Mouse (Mus musculus): Measurements from ENCODE around the gene Dnah2. TPM values are rescaled to one million over a fixed set of nuclear protein-coding genes. Genes with fewer than 3 reads are reported as not detected.

Dnah2 gene
- polyA plus RNA-seq, 1 experiment from 2014 or later, result 1.7 TPM

DNA sequence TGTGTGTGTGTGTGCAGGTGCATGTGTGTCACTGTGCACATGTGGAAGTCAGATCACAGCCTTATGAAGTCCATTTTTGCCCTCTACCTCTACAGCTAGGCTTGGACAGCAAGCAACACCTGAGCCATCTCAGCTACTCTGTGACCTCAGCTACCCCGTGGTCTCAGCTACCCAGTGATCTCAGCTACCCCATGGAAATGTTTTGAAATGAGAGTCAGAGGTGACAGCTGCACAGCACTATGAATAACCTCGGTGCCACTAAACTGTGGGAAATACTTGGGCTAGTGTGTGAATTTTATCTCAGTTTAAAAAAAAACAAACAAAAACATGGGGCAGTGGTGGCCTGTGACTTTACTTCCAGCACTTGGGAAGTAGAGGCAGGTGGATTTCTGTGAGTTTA, 58.0 kb downstream of the Dnah2 start:
- Histone ChIP-seq H3K4me1 (no peaks in the 10 kb centered on the region), H3K9me3 (replicated peaks) (peaks cover 4% of the 10 kb centered on the region; the same call in 1 of the 2 replicates), H3K4me3 (no peak overlapping the region), H3K4me2 (no peak overlapping the region), H3K36me3 (ENCODE audit: poor library complexity, severe bottlenecking) (no peaks in the 10 kb centered on the region), H3K9ac (no peak overlapping the region), H3K27me3 (no peaks in the 10 kb centered on the region), H3K27ac (no peak overlapping the region)
- ATAC-seq, result no peak
- WGBS, result 86% methylated on average over 2 of the region's 2 CpGs

DNA sequence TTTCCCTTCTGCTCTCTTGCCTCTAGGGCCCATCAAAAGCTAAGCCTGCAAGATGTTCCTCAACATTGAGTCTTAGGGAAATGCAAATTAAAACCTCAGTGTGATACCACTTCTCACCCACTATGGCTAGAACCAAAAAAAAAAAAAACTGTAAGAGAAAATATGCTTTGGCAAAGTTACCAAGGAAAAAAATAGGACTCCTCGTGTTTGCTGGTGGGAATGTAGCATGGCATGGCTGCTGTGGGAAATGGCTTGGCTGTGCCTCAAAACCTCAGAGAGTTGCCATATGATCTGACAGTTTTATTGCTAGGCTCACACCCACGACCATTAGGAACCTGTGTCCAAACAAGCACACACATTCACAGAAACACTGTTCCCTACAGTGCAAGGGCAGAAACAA, 61.4 kb downstream of the Dnah2 start:
- no peaks in the 10 kb centered on the region for H3K27me3 ChIP-seq
- WGBS, result 92% methylated on average over 2 of the region's 2 CpGs
- H3K27ac ChIP-seq, result no peak overlapping the region
- H3K4me1 ChIP-seq, result no peaks in the 10 kb centered on the region
- no peaks in the 10 kb centered on the region for H3K36me3 ChIP-seq (ENCODE audit: poor library complexity, severe bottlenecking)
- H3K9me3 ChIP-seq (replicated peaks), result peaks cover 4% of the 10 kb centered on the region; the same call in 1 of the 2 replicates
- no peak overlapping the region for H3K4me3 ChIP-seq
- ATAC-seq, result no peak
- no peak overlapping the region for H3K4me2 ChIP-seq
- no peak overlapping the region for H3K9ac ChIP-seq

GRCm38 (mm10) chr11:69477645-69478044, 71.3 kb downstream of the Dnah2 start:
- no peak for ATAC-seq
- H3K9me3 ChIP-seq (replicated peaks), result no peaks in the 10 kb centered on the region
- no peaks in the 10 kb centered on the region for H3K4me1 ChIP-seq
- H3K27me3 ChIP-seq, result no peaks in the 10 kb centered on the region
- 90% methylated on average over 8 of the region's 8 CpGs for WGBS
- no peak overlapping the region for H3K4me3 ChIP-seq
- H3K9ac ChIP-seq, result no peak overlapping the region
- H3K4me2 ChIP-seq, result no peak overlapping the region
- H3K36me3 ChIP-seq (ENCODE audit: poor library complexity, severe bottlenecking), result no peaks in the 10 kb centered on the region
- H3K27ac ChIP-seq, result no peak overlapping the region

DNA sequence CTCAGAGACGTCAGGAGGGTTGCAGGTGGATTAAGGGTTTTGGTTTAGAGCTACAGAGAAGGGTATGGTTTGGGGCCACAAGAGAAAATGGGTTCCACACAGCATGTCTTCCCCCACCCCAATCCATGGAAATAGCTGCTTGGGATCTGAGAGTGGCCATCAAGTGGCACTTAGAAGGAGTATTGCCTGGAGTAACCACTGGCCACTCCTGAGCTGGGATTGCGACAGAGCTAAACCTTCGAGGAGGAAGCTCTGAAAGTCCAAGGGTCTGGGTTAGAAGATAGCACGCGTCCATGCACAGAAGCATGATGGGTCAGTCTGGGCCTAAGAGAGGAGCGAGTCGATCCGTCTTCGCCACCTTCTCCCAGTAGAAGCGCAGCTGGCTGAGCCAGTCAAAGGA, 72.1 kb downstream of the Dnah2 start:
- Histone ChIP-seq H3K36me3 (ENCODE audit: poor library complexity, severe bottlenecking) (no peaks in the 10 kb centered on the region), H3K4me1 (no peaks in the 10 kb centered on the region), H3K27ac (no peak overlapping the region), H3K4me3 (no peak overlapping the region), H3K9ac (no peak overlapping the region), H3K4me2 (no peak overlapping the region), H3K9me3 (replicated peaks) (no peaks in the 10 kb centered on the region), H3K27me3 (no peaks in the 10 kb centered on the region)
- ATAC-seq, result no peak
- 87% methylated on average over 10 of the region's 10 CpGs for WGBS

DNA sequence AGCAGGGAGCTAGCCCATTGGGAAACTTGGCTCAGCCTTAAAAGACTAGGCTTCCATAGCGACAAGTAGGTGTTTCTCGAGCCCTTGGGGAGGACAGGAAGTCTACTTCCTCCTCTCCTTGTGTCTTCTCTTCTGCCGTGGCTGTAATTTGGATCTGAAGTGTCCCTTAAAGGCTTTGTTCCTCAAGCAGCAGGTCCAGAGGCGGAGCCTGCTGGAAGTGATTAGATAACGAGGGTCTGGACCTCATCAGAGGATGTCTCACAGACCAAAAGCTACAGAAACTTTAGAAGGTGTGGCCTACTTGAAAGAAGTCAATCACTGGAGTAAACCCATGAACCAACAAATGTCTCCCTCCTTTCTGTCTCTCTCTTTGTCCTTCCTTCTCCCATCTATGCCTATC, 74.2 kb downstream of the Dnah2 start:
- ATAC-seq, result no peak
- WGBS, result 65% methylated on average over 5 of the region's 5 CpGs
- H3K4me3 ChIP-seq, result no peak overlapping the region
- no peak overlapping the region for H3K27ac ChIP-seq
- no peak overlapping the region for H3K9ac ChIP-seq
- no peaks in the 10 kb centered on the region for H3K27me3 ChIP-seq
- no peaks in the 10 kb centered on the region for H3K36me3 ChIP-seq (ENCODE audit: poor library complexity, severe bottlenecking)
- no peaks in the 10 kb centered on the region for H3K4me1 ChIP-seq
- H3K4me2 ChIP-seq, result no peak overlapping the region
- no peaks in the 10 kb centered on the region for H3K9me3 ChIP-seq (replicated peaks)

DNA sequence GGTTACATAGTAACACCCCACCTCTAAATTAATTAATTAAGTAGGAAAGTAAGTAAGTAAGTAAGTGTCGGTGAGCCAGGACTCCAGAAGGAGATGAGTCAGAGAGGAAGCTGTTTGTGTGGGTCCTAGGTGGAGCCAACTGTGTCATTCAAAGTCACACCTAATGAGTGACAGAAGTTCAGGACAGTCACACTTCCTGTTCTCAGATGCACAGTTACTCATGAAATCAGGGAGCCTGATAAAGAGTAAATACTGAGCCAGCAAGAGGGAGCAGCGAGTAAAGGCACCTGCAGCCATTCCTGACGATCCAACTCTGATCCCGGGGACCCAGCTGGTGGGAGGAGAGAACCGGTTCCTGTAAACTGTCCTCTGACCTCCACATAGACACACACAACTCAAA, 76.2 kb downstream of the Dnah2 start:
- Histone ChIP-seq H3K4me1 (no peaks in the 10 kb centered on the region), H3K4me2 (no peak overlapping the region)
- no peak for ATAC-seq

GRCm38 (mm10) chr11:69471491-69471890, 77.4 kb downstream of the Dnah2 start:
- H3K9ac ChIP-seq, result no peak overlapping the region
- 20% methylated on average over 8 of the region's 8 CpGs for WGBS
- H3K4me2 ChIP-seq, result no peak overlapping the region

More for the DNA sequence above, 76.2 kb downstream of the Dnah2 start:
- 92% methylated on average over 5 of the region's 5 CpGs for WGBS
- Histone ChIP-seq H3K27me3 (no peaks in the 10 kb centered on the region), H3K9me3 (replicated peaks) (no peaks in the 10 kb centered on the region), H3K36me3 (ENCODE audit: poor library complexity, severe bottlenecking) (no peaks in the 10 kb centered on the region), H3K4me3 (no peak overlapping the region), H3K27ac (no peak overlapping the region), H3K9ac (no peak overlapping the region)

DNA sequence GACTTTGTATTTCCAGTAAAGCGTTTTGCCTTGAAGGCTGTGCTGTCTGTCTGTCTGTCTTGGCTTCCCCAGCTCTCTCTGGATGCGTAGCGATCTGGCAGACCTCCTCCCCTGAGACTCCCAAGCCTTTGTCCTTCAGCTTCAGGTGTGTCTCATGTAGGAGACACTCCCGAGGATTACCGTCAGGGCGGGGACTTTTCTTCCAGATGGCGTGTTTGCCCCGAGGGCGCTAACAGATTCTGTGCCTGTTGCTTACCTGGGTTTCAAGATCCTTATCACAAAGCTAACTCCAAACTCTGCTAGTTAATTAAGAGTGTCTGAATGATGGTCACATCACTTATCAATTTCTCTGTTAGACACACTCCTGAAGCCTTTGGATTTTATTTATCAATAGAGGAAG, 79.6 kb downstream of the Dnah2 start:
- ATAC-seq, result no peak
- Histone ChIP-seq H3K27me3 (no peaks in the 10 kb centered on the region), H3K4me3 (no peak overlapping the region), H3K36me3 (ENCODE audit: poor library complexity, severe bottlenecking) (no peaks in the 10 kb centered on the region), H3K4me2 (no peak overlapping the region), H3K9ac (no peak overlapping the region), H3K4me1 (no peaks in the 10 kb centered on the region), H3K9me3 (replicated peaks) (no peaks in the 10 kb centered on the region), H3K27ac (no peak overlapping the region)
- 90% methylated on average over 9 of the region's 9 CpGs for WGBS

More at GRCm38 (mm10) chr11:69471491-69471890, 77.4 kb downstream of the Dnah2 start:
- no peaks in the 10 kb centered on the region for H3K36me3 ChIP-seq (ENCODE audit: poor library complexity, severe bottlenecking)
- H3K4me1 ChIP-seq, result no peaks in the 10 kb centered on the region
- no peak overlapping the region for H3K4me3 ChIP-seq
- H3K27ac ChIP-seq, result no peak overlapping the region
- H3K9me3 ChIP-seq (replicated peaks), result no peaks in the 10 kb centered on the region
- H3K27me3 ChIP-seq, result no peaks in the 10 kb centered on the region
- ATAC-seq, result no peak

DNA sequence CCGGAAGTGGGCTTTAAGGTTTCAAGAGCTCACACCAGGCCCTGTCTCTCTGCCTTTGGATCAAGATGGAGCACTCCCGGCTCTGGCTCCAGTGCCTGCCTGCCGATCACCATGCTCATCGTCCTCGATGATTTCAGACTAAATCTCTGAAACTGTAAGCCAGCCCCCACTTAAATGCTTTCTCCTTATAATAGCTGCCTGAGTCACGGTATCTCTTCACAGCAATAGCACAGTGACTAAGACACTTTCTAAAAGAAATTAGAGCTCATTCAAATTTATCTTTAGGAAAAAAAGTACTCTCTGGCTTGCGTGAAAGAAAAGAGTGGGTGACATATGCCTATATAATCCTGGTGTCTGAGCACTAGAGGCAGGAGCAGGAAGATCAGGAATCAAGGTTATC, 84.9 kb downstream of the Dnah2 start:
- no peak overlapping the region for H3K4me2 ChIP-seq
- no peaks in the 10 kb centered on the region for H3K9me3 ChIP-seq (replicated peaks)
- no peak overlapping the region for H3K4me3 ChIP-seq
- H3K27me3 ChIP-seq, result no peaks in the 10 kb centered on the region
- WGBS, result 95% methylated on average over 7 of the region's 7 CpGs
- H3K36me3 ChIP-seq (ENCODE audit: poor library complexity, severe bottlenecking), result no peaks in the 10 kb centered on the region
- H3K4me1 ChIP-seq, result no peaks in the 10 kb centered on the region
- H3K9ac ChIP-seq, result no peak overlapping the region
- H3K27ac ChIP-seq, result no peak overlapping the region
- ATAC-seq, result no peak

- Histone ChIP-seq H3K9ac (no peak overlapping the region), H3K36me3 (ENCODE audit: poor library complexity, severe bottlenecking) (no peaks in the 10 kb centered on the region), H3K4me2 (no peak overlapping the region), H3K27me3 (no peaks in the 10 kb centered on the region), H3K9me3 (replicated peaks) (no peaks in the 10 kb centered on the region), H3K27ac (no peak overlapping the region), H3K4me3 (no peak overlapping the region), H3K4me1 (peaks cover 8% of the 10 kb centered on the region)
- no peak for ATAC-seq
- 91% methylated on average over 5 of the region's 5 CpGs for WGBS
These were observed 87.3 kb downstream of the Dnah2 start for GRCm38 (mm10) chr11:69461568-69461967.

GRCm38 (mm10) chr11:69459883-69460282, 89.0 kb downstream of the Dnah2 start:
- no peak overlapping the region for H3K4me3 ChIP-seq
- no peak overlapping the region for H3K9ac ChIP-seq
- H3K4me1 ChIP-seq, result peaks cover 9% of the 10 kb centered on the region
- H3K27ac ChIP-seq, result no peak overlapping the region
- no peaks in the 10 kb centered on the region for H3K9me3 ChIP-seq (replicated peaks)
- WGBS, result 85% methylated on average over 4 of the region's 4 CpGs
- no peak overlapping the region for H3K4me2 ChIP-seq
- no peaks in the 10 kb centered on the region for H3K36me3 ChIP-seq (ENCODE audit: poor library complexity, severe bottlenecking)
- no peak for ATAC-seq
- H3K27me3 ChIP-seq, result no peaks in the 10 kb centered on the region

DNA sequence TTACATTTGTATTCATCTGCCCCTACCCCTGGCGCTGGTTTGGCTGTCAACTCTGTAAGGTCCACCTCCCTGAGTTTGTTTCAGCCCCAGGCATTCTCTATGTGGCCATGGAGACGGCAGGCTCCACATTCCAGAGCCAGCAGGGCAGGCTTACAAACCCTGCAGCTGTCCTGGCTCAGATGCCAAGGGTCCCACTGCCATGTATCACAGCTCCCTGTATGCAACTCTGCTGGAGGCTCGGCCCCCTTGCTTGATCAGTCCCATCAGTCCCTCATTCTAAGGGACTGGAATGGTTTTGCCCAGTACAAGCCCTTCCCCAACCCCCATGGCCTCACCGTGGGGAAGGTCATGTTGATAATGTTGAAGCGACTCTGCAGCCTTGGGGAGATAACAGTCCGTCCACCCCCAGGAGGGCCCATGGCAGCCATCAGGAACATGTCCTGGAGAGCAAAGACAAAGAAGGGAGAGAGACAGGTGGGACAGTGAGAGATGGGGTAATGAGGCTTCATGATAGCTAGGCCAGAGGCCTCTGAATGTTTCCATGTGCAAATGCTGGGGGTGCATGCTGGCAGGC, 91.8 kb downstream of the Dnah2 start:
- Histone ChIP-seq H3K4me3 (no peak overlapping the region), H3K4me1 (peaks cover 9% of the 10 kb centered on the region), H3K36me3 (ENCODE audit: poor library complexity, severe bottlenecking) (no peaks in the 10 kb centered on the region), H3K9ac (no peak overlapping the region), H3K27me3 (no peaks in the 10 kb centered on the region), H3K9me3 (replicated peaks) (no peaks in the 10 kb centered on the region), H3K4me2 (no peak overlapping the region), H3K27ac (no peak overlapping the region)
- WGBS, result 36% methylated on average over 6 of the region's 6 CpGs
- ATAC-seq, result 0 out of 2 replicates have a peak, but pooled peaks have one; percentile 30

- Histone ChIP-seq H3K4me1 (peaks cover 8% of the 10 kb centered on the region), H3K9ac (no peak overlapping the region), H3K4me3 (no peak overlapping the region), H3K27me3 (no peaks in the 10 kb centered on the region), H3K27ac (no peak overlapping the region), H3K36me3 (ENCODE audit: poor library complexity, severe bottlenecking) (no peaks in the 10 kb centered on the region), H3K9me3 (replicated peaks) (no peaks in the 10 kb centered on the region), H3K4me2 (no peak overlapping the region)
- 66% methylated on average over 23 of the region's 23 CpGs for whole genome bisulfite sequencing
- ATAC-seq, result no peak
These were observed 96.6 kb downstream of the Dnah2 start for GRCm38 (mm10) chr11:69452114-69452867.
